Mouse (Mus musculus) left cerebral cortex, postnatal 4 days (tissue): ENCODE data around the gene Foxc2. TPM values are rescaled to one million over a fixed set of nuclear protein-coding genes. Genes with fewer than 3 reads are reported as not detected.
"Not testable (repeated sequence)": the region's sequence is repeated elsewhere in the genome, so short reads cannot be mapped to it uniquely, and the experiment has no call there.

ENCODE experiments used
- DNase-seq: peaks from one replicate; pipeline ENCODE4 v3.0.0-alpha.2; 2022
- intact Hi-C: fragments of 180-260 bp; cut with DNase I; formaldehyde crosslinking; loops from one replicate; pipeline ENCODE4 v1.15.1; 2025
- microRNA-seq: library from miRNA; unstranded; fragments of <30 nt; microRNA quantifications from one replicate; pipeline ENCODE4 v1.2.0, GENCODE M21; 2022
- total RNA-seq, 2 experiments: library from RNA; stranded (reverse); gene quantifications; 2 replicates each; pipeline ENCODE4 v1.2.3; 2021

Foxc2 gene
- total RNA-seq, 2 experiments from 2014 or later = 4.3 to 4.4 TPM

DNA sequence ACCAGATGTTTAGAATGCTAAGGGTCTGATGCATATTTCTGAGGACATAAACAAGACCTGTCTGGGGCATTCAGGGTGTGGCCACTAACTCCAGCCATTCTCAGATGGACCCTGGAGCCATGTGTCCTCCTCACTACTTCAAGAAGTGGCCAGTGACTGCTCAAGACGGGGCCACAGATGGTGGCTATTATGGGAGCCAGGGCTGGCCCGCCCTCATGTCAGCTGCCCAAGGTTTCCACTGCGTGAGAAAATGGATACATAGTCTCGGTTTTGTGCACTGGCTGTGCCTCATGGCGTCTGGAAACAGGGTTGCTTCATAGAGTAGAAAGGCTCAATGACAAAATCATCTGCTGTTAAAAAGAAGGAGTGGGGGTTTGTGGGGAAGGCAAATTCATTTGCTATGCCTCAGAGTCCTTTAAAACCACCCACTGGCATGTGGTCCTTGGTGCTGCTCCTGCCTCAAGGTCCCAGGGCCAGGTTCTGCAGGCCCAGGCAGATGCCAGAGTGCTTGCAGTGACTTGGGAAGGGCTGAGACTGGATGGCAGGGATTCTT is 17.1 kb downstream of the Foxc2 start:
- no peak for DNase-seq
- intact Hi-C loops = no loop called here

DNA sequence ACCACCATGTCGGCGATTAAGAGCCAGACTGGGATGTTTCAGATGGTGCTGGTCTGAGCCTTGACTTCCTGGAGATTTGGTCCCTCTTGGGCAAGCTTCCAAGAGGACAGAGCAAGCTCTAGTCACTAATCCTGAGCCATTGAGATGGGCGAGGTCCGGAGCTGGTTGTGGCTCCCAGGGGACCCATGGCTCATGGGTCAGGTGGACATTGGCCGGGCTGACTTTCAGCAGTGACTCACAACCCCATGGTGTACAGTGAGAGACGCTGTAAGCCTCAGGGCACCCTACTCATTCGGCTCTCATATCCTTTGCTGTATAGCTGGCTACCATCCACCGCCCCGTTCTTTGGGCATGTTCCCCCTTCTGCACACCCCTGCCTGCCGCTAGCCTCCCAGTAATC is 18.1 kb downstream of the Foxc2 start:
- intact Hi-C loops = no loop called here
- no peak for DNase-seq

DNA sequence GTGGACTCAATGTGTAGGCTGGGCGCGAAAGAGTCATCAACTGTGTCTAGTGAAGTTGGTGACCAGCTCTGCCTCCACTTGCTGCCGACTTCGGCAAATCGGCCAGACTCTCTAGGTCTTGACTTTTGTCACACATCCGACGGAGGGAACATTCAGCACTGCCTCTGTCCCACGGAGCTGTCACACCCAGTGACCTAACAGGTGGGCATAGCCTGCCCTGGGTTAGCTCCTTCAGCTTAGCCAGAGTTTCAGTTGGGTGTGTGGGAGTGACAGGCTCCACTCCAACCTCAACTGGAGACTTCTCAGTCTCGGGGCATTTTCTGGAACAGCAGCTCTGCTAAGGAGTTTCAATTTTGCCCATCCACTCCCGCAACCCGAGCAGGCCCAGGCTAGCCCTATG is 18.5 kb downstream of the Foxc2 start:
- no peak for DNase-seq
- intact Hi-C loops = no loop called here

DNA sequence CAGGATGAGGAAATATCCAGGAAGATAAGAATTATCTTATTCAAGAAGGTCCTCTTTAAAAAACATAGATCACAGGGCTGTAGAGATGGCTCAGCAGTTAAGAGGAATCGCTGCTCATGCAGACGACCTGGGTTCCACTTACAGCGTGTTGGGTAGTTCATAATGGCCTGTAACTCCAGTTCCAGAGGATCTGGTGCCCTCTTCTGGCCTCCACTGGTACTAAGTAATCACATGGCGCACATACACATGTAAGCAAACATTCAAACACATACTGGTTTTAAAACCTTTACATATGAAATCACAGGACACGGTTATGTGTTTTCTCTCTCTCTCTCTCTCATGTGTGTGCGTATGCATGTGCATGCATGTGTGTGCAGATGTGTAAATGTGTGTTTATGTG is 20.9 kb downstream of the Foxc2 start:
- no peak for DNase-seq
- intact Hi-C loops = no loop called here

DNA sequence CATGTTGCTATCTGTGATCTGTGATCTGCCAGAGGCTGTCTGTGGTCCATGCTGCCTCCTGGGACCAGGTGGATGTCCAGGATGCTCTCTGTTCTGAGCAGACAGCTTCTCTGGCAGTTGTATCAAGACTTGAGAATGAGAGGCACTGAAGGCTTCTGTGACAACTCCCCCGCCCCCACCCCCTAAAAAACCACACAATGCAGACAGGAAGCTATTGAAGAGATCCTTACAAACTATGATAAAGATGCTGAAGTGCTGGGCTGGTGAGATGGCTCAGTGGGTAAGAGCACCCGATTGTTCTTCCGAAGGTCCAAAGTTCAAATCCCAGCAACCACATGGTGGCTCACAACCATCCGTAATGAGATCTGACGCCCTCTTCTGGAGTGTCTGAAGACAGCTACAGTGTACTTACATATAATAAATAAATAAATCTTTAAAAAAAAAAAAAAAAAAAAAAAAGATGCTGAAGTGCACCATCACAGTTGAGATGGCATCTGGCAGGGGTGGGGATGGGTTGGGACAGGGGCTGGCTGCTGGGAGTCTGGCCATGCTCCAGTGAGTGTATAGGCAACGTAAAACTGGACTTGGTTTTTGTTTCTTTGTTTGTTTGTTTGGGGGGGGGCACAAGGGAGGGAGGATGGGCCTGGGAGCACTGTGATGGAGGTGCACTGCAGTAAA is 29.6 kb downstream of the Foxc2 start:
- intact Hi-C loops, DNase-seq: not testable (repeated sequence)

DNA sequence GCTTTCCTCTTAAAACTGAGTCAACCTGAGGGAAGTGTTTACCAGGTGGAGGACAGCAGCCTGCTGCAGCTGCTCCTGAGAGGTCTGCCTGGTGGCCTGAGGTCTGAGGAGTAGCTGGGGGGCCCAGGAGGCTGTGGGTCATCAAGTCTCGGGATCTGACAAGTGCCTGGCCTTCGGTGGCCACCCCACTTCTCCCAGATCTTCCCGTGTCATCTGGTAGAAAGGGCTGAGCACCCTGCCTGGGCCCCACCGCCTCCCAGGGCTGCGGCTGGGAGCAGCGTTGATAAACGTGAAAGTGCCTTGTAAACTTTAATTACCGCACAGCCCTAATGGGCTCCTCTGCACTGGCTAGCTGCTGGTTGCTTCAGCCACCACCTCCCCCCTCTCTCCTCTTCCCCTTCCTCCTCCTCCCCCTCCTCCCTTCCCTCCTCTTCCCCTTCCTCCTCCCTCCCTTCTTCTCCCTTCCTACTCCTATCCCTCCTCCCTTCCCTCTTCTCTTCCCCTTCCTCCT is 32.7 kb downstream of the Foxc2 start:
- intact Hi-C loops = no loop called here
- no peak for DNase-seq

DNA sequence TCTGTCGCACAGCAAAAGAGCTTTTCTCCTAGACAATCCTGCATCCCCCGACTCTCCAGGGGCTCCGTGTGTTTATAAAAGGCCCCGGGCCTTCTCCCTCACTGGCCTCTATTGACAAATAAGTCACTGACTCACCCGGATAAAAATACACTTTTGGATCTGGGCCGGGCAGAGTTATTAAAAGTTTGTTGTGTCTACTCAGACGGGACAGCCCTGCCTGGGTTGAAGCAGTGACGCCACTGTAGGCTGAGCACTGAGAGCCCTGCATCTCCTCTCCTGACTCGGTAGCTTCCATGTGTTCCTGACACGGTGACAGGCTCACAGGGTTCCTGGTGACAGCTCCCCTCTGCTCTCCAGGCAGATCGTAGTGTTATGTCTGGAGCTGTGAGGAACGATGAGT is 36.4 kb downstream of the Foxc2 start:
- intact Hi-C loops = no loop called here
- no peak for DNase-seq

DNA sequence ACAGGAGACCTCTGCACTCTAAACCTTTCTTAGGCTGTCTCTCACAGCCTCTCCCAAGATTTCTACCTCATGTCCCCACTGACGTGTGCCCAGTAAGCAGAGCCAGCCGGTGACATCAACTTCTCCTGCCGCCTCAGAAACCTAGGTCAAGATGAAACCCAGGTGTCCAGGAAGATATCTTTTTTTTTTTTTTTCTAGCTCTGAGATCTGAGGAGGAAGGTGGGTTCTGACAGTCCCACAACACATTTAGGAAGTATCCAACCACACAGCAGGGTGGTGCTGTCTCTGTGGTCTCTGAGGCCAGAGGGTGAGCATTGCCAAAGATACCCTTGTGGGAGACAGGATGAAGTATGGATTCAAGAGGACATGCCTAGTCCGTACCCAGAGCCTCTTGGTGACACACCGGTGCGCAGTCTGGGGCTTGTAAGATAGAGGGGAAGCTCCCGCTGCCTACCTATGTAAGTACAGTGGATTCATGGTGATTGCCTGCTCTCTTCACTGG is 41.1 kb downstream of the Foxc2 start:
- intact Hi-C loops = no loop called here
- DNase-seq = no peak

DNA sequence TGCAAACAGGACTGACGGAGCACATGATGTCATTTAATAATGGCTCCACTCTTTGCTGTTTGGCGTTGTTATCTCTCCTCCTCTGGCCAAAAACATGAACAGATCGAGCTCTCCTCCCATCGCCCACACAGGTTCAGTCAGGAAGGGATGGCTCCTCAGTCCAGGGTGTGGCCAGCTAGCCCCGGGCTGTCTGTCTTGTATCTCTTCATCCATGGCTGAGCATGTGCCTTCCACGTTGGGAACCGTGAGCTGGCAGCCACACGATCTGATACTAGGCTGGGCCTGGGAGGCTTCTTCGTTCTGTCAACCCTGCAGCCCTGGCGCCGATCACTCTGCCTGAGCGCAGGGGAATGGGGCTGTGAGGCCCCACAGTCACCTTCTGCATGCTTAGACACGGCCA is 42.8 kb downstream of the Foxc2 start:
- intact Hi-C loops = no loop called here
- no peak for DNase-seq

DNA sequence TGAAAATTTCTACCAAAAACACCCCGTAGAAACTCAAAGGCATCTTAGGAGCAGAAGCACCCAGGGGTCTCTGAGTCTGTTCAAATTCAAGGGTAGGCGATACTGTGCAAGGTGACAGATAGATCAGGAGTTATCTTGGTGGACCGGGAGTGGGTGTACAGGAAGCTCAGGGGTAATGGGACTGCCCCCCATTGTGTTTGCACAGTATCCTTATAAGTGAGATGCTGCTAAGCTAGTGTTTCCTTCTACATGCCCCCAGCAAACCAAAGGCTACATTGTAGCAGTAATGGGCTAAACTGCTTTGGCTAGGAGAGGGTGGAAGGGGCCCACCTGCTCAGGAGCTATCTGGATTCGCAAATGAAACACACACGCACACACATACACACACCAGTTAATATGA is 45.5 kb downstream of the Foxc2 start:
- intact Hi-C loops = no loop called here
- DNase-seq = no peak

DNA sequence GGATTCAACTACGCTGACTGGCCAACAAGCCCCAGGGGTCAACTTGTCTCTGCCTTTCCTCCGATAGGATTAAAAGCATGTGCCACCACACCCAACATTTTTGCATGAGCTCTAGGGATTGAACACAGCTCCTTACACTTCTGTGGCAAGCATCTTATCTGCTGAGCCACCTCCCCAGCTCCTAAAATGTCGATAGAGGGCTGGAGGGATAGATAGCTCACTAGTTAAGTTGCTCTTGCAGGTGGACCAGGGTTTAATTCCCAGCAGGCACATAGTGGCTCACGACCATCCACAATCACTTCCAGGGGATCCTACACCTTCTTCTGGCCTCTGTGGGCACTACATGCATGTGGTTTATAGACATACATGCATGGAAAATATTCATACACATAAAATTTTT is 46.4 kb downstream of the Foxc2 start:
- intact Hi-C loops = no loop called here
- DNase-seq = no peak

DNA sequence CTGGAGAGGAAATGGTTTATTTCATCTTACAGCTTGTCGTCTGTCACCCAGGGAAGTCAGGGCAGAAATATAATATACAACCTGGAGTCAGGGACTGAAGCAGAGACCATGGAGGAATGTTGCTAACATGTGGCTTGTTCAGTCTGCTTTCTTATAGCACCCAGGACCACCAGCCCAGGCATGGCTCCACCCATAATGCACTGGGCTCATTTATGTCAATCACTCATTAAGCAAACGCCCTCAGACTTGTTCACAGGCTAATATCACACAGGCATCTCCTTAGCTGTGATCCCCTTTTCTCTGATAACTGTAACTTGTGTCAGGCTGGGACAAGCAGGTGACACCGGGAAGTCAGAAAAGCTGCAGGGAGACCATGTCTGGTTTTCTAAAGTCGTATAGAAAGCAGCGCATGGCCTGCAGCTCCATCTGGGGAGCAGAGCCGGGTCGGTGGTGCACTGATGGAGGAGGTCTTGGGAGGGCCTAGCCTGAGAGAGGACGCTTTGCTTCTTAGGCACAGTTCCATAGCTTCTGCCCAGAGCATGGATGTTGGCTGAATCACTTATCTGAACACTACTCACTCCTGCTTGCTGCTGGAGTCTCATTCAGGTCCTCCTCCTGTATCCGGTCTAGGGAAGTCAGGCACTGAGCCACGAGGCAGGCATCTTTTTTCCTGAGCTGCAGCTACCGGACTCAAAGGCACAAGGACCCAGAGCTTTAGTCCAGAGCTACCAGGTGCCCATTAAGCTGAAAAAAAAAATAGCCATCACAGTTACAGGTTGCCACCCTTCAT is 47.1 kb downstream of the Foxc2 start:
- intact Hi-C loops = no loop called here
- no peak for DNase-seq

DNA sequence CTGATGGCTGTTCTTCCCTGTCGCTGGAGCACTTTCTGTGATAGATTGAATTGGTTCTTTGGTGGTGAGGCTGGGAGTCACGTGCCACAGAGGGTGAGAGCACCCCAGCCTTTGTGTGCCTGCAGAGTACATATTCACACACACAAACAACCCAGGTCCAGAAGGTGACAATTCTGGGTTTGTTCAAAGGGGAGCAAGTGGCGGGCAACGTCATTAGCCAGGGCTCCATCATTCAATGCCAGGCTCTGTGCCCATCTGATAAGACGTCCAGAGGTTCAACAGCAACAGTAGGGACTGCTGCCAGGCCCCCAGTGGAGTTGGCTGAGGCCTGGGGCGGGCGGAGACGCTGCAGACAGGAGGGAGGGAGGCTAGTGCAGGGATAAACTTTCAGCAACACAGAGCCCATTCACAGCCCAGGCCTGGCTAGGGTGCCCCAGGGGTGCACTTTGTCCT is 48.1 kb downstream of the Foxc2 start:
- intact Hi-C loops = no loop called here
- DNase-seq = peak; percentile 20

DNA sequence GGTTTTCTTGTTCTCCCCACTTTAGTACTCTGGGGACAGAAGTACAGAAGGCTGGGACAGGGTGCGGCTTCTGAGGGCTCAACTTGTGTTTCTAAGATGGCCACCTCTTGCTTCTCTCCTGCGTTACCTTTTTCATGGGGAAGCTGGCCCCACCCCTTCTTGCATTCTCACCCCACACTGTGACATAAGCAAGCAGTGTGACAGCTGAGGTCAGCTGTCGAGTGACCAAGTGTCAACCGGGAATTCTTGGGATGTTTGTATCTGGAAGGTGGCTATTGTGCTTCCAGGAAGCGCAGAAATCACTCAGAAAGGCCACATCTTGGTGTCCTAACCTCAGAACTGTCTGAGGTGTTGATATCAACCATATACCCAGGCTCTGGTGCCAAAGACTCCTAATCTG is 52.1 kb downstream of the Foxc2 start:
- intact Hi-C loops = no loop called here
- no peak for DNase-seq

Small RNA genes lying within 50 kb of the gene (microRNA-seq; reads per million reads assigned to microRNA genes)
- not detected for gene Gm27530

Other genes with a start within 250 kb of the Foxc2 start
- 1 to 10 TPM; 1.7 TPM for gene Foxf1, start 31.8 kb upstream of the Foxc2 start, total RNA-seq
- 10 to 100 TPM; 23.2 to 26.6 TPM for gene Mthfsd, start 7.8 kb upstream of the Foxc2 start, total RNA-seq
- gene Foxl1, start 11.8 kb downstream of the Foxc2 start, total RNA-seq = under 1 TPM in 1 of 2 experiments, not detected in 1; 0.18 TPM